Mouse (Mus musculus): ENCODE data around the gene Rexo1.

DNA sequence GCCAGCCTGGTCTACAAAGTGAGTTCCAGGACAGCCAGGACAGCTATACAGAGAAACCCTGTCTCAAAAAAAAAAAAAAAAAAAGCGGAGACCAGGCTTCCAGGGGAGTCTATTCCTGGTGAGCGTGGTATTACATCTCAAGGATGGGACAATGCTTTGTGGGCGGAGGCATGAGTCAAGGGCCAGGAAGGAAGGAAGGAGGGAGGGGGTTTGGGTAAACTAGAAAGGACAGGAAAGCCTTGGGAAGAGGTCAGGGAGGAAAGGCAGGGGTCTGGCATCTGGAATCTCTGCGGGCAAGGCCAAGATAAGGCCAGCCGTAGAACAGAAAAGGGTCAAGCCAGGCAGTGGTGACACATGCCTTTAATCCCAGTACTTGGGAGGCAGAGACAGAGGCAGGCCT is 21.9 kb downstream of the Rexo1 start:
- TF ChIP-seq CTCF (IDR thresholded peaks at IDR 0.05; ENCODE audit: control insufficient read depth, insufficient read depth, insufficient read length), result no peak
- TF ChIP-seq USF1 (IDR thresholded peaks at IDR 0.05; ENCODE audit: low read depth), result no peak
- no peak for TF ChIP-seq MYOG (IDR thresholded peaks at IDR 0.05; ENCODE audit: control insufficient read depth, extremely low read depth, insufficient read length)
- no peak for TF ChIP-seq MAX (IDR thresholded peaks at IDR 0.05)
- TF ChIP-seq MYOD1 (IDR thresholded peaks at IDR 0.05; ENCODE audit: control insufficient read depth, insufficient read length, low read depth), result no peak
